Mouse (Mus musculus): Measurements from ENCODE around the gene Map3k11.

DNA sequence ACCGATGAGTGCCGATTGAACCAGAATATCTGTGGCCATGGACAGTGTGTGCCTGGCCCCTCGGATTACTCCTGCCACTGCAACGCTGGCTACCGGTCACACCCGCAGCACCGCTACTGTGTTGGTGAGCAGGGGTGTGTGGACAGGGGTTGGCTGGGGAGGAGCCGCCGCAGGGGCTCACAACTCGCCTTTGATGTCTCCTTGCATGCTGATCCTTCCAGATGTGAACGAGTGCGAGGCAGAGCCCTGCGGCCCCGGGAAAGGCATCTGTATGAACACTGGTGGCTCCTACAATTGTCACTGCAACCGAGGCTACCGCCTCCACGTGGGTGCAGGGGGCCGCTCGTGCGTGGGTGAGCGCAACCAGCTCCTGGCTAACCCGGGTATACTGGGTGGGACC, 62.4 kb downstream of the Map3k11 start:
- no peak for TF ChIP-seq SRF (IDR thresholded peaks at IDR 0.05; ENCODE audit: control insufficient read depth, insufficient read length, low read depth)
- no peak for TF ChIP-seq MYOD1 (IDR thresholded peaks at IDR 0.05; ENCODE audit: control insufficient read depth in 1 of 3, insufficient read length in 2 of 3, low read depth in 2 of 3)
- no peak for TF ChIP-seq POLR2A (IDR thresholded peaks at IDR 0.05; ENCODE audit: insufficient read length, low read depth)
- no peak for TF ChIP-seq USF1 (IDR thresholded peaks at IDR 0.05; ENCODE audit: low read depth)
